Mouse (Mus musculus): ENCODE results near the gene Rad23a.

Gene Rad23a

GRCm38 (mm10) chr8:84840248-84840999 is at the start of gene Rad23a:
TSS of gene Rad23a (minus strand) at chr8:84840665.
- peak; percentile 97 for DNase-seq (ENCODE audit: low read depth, low spot score)

DNA sequence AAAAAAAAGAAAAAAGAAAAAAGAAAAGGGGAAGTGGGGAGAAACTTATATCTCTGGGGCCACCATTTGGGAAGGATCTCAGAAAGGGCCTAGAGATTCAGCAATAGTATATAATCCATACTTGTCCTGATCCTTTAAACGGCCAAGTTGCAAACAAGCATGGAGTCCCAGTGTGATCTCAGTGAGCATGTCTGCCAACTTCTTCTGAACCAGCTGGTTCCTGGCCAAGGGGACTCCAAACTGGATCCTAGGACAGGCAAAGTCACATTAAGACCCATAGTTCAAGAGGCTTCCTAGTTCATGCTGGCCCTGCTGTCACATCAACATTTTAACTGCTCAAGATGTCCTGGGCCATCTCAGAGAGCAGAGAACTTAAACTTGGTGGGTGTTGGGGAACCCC is 48.7 kb upstream of the Rad23a start:
- no peak for DNase-seq (ENCODE audit: low read depth, low spot score)

GRCm38 (mm10) chr8:84888280-84888679 is 47.8 kb upstream of the Rad23a start:
- no peak for DNase-seq (ENCODE audit: low read depth, low spot score)

GRCm38 (mm10) chr8:84884728-84885127 is 44.3 kb upstream of the Rad23a start:
- no peak for DNase-seq (ENCODE audit: low read depth, low spot score)

DNA sequence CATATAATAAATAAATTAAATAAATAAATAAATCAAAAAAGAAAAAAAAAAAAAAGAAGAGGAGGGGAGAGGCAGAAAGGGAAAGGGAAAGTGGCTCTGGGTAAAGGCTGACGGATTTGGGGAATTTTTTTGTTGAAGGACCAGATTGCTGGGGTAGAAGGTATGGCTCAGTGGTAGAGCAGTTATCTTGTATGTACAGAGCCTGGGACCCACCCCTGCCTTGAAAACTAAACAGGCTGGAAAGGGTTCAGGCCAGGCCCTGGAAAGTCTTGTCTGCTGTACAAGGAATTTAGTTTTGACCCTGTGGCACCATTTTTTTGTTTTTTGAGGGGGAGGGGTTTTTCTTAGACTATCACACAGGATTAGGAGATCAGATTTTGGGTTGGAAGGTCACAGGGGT is 38.5 kb upstream of the Rad23a start:
- DNase-seq (ENCODE audit: low read depth, low spot score): no peak

DNA sequence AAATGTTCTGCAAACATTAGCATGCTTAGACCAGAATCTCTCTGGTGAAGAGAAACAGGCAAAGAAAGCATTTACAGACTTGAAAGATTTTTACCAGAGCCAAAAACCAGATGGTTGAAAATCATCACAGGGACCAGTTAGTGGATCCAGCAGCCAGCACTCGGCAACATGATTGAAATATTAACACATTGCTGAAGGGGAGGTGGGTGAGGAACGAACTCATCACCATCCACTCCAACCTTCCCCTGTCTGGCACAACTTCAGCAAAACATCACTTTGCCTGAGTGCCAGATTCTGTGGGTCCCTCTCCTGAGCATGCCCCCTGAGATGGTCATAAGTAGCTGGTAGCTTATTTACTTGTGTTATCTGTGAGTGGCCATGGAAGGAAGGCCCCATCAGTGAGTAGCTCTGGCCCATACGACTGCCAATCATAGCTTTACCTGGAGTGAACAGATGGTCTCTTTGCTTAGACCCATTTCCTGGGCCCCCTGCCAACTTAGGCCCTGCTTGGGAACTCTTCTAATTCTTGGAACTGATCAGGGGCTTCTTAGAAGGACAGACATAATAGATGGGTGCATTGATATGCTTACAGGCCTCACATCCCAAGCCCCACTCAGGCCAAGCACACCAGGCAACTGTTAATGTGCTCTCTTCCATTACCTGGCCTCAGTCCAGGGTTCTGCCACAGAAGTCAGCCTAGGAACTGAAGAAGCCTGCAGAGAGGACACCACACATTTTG is 37.0 kb upstream of the Rad23a start:
- no peak for DNase-seq (ENCODE audit: low read depth, low spot score)

DNA sequence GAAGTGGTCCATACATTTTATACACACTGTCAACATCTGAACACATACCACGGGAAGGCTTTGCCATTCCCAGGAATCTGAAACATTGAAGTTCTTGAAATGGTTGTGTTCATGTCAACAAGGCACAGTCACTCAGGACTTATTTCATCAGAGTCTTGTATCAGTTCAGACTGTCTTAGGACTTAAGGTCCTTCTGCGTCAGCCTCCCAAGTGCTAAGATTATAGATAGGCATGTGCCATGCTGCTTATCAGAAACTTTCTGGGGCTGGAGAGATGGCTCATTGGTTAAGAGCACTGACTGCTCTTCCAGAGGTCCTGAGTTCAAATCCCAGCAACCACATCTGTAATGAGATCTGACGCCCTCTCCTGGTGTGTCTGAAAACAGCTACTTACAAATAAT is 33.9 kb upstream of the Rad23a start:
- no peak for DNase-seq (ENCODE audit: low read depth, low spot score)

- DNase-seq (ENCODE audit: low read depth, low spot score): no peak
Observed at GRCm38 (mm10) chr8:84873016-84873415, 32.6 kb upstream of the Rad23a start.

DNA sequence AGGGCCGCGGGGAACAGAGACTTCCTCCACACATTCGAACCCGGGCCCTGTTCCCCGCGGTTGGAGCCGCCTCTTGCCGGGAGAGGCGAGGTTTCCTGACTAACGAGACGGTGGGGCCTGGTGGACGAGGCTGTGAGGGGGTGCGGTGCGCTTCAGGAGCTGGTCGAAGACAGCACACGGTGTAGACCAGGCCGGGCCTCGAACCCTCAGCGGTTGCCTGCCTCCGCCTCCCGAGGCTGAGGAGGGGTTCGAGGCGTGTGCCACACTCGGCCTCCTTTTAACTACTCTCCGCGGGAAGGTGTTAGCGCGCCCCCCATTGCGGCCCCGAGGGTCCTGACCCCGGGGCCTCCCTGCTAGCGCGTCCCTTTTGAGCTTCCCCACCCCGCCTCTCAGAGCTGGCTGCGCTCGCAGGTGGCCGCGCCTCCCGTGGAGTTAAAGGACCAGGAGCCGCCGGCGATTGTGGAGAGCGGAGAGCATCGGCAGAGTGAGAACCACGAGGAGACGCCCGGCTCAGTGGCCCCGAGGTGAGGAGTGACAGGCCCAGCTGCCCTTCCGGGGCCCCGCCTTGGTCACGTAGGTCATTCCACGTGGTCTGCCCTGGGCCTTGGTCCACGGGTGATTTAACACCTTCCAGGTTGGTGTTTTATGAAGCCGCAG is 32.0 kb upstream of the Rad23a start:
- peak; percentile 53 for DNase-seq (ENCODE audit: low read depth, low spot score)

GRCm38 (mm10) chr8:84871376-84872308 is 31.2 kb upstream of the Rad23a start, which contains the start of gene Syce2:
TSS of gene Syce2 (plus strand) at chr8:84872111.
- peak; percentile 91 for DNase-seq (ENCODE audit: low read depth, low spot score)

- DNase-seq (ENCODE audit: low read depth, low spot score): peak; percentile 90
Observed at GRCm38 (mm10) chr8:84856864-84857441, 16.5 kb upstream of the Rad23a start, which contains the start of gene Farsa. TSS of gene Farsa (plus strand) at chr8:84856989.

- no peak for DNase-seq (ENCODE audit: low read depth, low spot score)
Observed at GRCm38 (mm10) chr8:84856434-84856833, 16.0 kb upstream of the Rad23a start.

DNA sequence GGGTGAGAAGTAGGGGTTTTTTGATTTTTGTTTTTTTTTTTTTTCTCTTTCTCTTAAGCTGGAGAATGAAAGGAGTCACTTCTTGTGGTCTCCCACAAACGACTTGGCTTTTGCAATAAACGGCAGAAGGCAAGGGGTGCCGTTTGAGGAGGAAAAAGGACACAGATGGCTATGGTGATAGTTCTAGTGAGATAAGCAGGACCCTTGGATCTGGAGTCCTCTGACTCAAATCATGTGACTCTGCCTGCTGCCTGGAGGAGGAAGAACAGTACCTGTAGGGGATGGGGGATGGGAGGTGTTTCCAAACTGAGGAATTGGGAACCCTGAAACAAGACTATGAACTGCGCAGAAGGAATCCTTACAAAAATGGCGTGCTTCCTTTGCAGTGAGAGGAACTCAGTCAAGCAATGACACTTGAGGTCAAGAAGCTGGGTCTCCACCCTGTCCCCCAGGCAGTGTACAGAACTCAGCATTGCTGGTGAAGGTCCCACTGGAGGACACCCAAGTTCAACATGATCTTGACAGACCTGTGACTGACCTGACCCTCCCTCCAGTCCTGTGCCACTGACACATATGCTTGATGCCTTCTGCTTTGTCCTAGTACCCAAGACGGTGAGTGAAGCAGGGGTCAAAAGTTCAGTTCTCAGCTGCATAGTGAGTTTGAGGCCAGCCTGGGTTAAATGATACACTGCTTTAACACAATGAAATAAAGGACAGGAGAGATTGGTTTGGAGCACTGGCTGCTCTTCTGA is 7.4 kb upstream of the Rad23a start:
- DNase-seq (ENCODE audit: low read depth, low spot score): no peak

DNA sequence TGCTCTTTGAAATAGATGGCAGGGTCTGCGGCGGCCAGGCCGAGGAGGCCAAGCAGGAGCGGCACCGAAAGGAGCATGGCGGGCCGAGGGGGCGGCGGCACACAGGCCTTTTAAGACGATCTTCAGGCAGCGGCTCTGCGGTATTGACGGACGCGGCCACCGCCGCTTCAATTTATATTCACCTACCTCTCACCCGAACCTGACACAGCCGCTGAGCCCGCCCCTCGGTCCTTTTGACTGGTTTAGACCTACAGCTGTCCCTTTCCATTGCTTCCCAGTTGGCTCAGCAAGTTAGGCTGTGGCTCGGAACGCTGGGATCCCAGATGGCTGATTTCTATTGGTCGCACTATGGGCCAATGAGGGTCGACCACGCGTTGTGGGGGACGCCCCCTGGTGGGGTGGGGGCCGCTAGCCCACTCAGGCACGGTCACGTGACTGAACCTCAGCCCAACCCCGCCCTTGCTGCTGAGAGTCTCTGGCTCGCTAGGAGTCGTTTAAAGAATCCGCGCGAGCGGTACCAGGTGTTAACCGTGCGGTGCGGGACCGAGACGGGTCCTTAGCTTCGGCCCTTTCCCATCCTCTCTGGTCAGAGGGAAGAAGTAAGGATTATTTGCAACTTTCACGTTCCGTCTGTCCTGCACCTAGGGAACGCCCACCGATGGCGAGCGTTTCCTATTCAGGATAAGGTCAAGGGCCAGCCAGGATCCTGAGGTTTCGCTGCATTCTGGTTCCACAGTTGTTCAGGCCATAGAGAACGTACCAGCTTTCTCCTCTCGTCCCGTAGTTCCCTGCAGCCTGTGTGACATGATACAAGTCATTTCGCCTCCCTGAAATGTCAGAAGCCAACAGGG is 6.5 kb upstream of the Rad23a start, which contains the start of gene Calr:
TSS of gene Calr (minus strand) at position 213 of the 851 bp plus-strand sequence.
- DNase-seq (ENCODE audit: low read depth, low spot score): peak; percentile 100

GRCm38 (mm10) chr8:84846094-84846721 is 5.7 kb upstream of the Rad23a start:
- no peak for DNase-seq (ENCODE audit: low read depth, low spot score)

DNA sequence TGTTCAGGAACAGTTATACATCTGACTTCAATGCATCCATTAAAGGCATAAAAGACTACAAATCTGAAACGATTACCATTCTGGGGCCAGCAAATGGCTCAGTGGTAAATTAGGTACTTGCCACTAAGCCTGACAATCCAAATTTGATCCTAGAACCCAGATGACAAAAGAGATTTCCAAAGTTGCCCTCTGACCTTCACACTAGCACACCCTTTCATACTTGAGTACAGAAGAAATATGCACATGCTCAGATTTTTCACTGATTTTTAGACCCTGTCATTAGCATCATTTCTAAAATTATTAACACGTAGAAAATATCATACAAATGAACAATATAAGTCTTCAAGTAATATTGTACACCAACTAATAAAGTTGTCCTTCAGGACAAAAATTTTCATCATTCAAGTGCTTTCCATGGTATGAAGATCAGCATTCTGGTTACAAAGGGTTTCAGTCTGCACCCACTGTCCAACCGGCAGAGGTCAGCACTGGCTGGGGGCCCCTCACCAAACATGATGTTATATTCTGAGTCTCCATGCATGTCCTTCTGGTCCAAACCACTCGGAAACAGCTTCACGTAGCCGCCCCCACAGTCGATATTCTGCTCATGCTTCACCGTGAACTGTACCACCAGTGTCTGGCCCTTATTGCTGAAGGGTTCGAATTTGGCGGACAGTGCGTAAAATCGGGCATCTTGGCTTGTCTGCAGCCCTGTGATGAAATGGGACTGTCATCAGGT is 5.1 kb upstream of the Rad23a start:
- no peak for DNase-seq (ENCODE audit: low read depth, low spot score)

GRCm38 (mm10) chr8:84844397-84845070 is 4.1 kb upstream of the Rad23a start:
- DNase-seq (ENCODE audit: low read depth, low spot score): peak; percentile 35

Data from CD4-positive helper T cell, adult 2 months (primary cell).